Mouse (Mus musculus): Measurements from ENCODE around the gene Abcd4. TPM values are rescaled to one million over a fixed set of nuclear protein-coding genes. Genes with fewer than 3 reads are reported as not detected.
A peak's percentile ranks its signal among the peaks of the same experiment; 100 is the strongest.

Gene Abcd4
- total RNA-seq (2021), result 1 to 10 TPM; 5.2 to 7.1 TPM

DNA sequence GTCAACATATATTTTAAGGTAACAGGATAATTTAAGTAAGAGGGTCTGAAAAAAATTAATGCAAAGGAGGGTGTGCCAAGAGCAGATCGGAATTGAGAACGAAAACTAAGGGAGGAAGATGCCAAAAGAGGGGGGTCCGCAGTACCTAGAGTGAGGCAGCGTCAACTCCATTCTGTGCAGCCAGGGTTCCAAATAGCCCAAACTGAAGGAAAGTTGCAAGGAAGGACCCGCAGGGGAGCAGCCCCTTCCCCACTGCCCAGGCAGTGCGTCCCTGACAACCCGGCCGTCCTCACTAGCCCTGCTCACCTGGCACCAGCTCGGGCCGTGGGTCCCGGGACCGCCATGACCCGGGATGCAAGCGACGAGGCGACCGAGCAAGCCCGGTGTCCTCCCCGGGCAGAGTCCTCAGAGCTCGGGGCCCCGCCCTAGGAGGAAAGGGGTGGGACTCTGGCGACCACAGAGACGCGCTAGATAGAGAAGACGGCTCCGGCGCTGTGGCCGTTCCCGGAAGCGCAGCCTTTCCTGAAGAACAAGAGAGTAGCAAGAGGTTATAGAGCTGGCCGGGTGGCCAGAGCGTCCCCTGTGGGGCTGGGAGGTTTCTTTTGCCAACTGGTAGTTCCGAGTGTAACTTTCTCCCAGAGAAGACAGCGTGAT, at the start of gene Abcd4:
Abcd4 (minus strand) TSS at position 437 of the 654 bp plus-strand sequence.
- peak; percentile 90 to 93 for DNase-seq
- intact Hi-C loops (cut with DNase I), result loop anchor here (10.0 kb wide), 1 partner anchor 358 kb away; the partner anchor contains the start of genes Arel1 and Fcf1

DNA sequence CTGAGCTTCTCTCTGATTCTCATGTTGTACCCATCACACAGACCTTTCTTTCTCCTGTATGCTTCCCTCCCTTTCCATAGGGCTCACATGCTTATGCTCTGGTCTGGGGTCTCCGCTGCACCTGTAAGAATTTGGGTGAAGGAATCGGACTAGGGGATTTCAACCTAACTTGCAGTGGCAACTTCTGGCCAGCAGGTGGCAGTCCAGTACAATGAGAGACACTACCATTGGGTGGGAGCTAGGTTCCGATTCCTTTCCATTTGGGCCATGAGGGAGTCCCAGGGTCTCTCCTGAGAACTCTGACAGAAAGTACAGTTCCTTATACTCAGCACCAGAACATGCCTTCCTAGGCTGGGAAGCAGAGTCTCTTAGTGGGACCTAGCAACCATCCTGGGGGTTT, 36.7 kb upstream of the Abcd4 start:
- intact Hi-C loops (cut with DNase I), result loop anchor here (1.0 kb wide), 1 partner anchor 101 kb away; no protein-coding TSS in a partner anchor
- DNase-seq, result peak; percentile 59 to 76

DNA sequence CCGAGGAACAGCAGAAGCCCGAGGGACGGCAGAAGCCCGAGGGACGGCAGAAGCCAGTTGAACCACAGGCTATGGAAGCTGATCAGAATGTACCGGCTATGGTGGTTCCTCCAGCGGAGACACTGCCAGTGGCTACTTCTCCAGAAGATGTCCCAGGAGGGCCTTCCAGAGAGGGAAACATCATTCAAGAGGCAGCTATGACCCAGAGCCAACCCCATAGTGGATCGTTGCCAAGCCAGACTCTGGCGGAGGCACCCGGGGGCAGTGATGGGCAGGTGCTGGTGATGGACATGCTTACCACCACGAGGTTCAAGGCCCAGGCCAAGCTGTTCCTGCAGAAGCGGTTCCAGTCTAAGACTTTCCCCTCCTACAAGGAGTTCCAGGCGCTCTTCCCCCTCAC, 33.0 kb upstream of the Abcd4 start:
- no peak for DNase-seq
- intact Hi-C loops (cut with DNase I), result no loop called here

DNA sequence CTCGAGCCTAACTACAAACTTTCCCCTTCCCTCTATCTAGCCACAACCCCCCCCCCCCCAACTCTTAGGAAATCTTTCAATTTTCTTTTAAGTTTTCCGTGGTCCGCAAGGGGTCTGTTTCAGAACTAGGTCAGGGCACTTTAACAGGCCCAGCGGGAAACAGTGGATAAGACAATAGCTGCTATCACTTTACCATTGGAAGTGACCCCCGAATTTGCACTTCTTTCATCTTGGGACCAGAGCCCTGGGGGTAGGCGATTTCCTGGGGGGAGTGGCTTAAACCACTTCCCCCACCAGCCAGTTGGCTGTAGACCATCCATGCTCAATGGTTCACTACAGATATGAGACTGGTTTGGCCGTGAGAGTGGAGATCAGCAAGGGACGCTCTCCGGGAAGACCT, 23.4 kb upstream of the Abcd4 start, which contains the start of gene Vrtn:
Vrtn (plus strand) TSS at position 366 of the 400 bp plus-strand sequence.
- DNase-seq, result no peak
- intact Hi-C loops (cut with DNase I), result no loop called here

DNA sequence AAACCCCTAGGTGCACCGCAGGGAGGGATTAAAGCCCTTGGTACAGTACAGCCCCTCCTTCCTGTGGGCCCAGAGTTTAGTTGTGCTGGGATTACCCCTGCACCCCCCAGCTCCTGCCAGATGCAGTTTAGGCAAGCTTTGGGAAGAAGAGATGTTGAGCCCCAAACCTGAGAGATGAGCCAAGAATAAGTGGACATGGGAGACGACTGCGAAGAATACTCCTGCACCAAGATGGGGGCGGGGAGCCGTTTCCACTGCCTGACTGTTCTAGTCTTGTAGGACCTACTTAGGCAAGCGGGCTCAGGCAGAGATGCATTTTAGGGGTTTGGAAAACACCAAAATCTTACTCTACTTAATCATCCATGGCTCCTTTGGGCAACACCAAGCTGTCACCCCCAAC, 23.0 kb upstream of the Abcd4 start:
- intact Hi-C loops (cut with DNase I), result no loop called here

DNA sequence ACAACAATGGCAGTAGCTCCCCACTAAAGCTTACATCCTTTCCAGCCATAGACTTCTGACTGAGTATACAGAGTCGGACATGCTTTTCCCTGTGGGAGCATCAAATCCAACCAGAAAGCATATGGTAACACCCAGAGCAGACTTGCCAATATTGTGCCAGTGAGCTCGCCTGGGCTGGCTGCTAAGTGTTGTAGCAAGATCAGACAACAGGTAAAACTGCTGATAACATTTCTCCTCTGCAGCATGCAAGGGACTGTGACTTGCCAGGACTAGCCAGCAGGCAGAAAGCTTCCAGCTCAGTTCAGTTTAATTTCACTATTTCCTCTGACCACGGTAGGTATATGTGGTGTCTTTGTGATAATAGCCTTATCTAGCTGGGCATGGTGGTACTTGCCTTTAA, 14.7 kb upstream of the Abcd4 start:
- no peak for DNase-seq
- intact Hi-C loops (cut with DNase I), result no loop called here

More for the DNA sequence above, 23.0 kb upstream of the Abcd4 start:
- no peak for DNase-seq

DNA sequence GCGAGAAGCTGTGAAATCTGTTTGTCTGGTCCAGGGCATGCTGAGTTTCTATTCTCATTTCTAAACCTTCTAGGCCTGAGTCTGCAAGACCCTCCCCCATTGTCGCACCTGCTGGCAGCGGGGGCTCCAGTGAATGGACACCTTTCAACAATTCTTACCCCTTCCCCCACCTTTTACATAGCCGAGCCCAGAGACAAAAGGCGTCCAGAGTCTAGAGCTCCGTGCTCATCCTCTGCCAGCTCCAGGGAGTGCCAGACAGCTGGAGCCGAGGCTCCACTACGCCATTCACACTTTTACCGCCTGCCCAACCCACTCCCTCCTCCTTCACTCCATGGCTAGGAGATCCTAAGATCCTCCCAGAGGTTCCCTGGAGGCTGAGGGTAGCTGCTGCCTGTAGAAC, 7.9 kb upstream of the Abcd4 start:
- DNase-seq, result no peak
- intact Hi-C loops (cut with DNase I), result no loop called here

DNA sequence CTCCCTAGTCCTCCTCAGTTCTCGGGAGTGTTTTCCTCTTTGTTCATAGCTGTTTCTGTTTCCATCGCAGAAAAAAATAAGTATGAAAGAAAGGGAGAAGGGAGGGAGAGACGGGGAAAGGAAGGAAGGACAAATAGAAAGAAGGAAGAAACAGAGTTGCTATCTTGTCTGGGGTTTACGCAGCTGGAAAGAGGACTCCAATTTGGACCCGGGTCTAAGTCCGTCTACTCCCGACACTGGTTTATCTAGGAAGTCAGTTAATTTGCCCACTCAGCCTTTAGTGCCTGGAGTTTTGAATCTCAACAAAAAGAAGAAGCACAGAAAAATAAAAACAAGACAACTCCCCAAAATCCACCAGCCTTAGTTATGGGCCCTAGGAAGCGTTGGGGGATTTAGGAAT, 7.4 kb upstream of the Abcd4 start:
- no peak for DNase-seq
- intact Hi-C loops (cut with DNase I), result no loop called here

DNA sequence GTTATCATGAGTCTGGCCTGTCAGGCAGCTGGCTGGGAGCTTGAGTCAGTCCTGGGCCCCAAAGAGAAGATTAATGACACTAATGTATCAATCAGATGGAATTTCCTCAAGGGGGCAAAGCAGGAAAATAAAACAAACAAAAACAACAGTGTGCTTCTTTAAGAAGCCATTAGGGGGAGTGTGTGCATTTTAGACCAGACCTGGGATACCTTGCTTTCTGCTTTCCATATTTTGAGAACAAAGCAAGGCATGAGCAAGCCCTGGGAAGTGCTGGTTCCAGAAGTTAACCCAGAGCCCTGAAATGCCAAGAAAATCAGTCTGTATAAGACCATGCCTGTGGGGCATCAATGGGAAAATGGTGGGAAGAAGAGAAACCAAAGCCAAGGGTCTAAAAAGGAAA, 3.8 kb upstream of the Abcd4 start:
- DNase-seq, result no peak
- intact Hi-C loops (cut with DNase I), result no loop called here

DNA sequence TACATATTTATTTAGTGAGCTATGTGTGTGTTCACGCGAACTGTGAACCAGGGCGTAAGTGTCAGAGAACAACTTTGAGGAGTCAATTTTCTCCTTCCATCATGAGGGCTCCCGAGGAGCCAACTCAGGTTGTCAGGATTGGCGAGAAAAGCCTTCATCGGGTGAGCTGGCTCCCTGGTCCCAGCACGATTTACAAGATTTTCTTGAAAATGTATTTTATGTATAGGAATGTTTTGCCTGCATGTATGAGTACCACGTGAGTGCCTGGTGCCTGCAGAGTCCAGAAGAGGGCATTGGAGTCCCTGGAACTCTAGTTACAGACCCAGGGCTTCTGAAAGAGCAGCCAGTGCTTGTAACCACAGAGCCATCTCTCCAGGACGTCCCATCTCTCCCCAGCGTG, 450 bp upstream of the Abcd4 start:
- intact Hi-C loops (cut with DNase I), result loop anchor here (10.0 kb wide), 1 partner anchor 357 kb away; the partner anchor contains the start of genes Arel1 and Fcf1
- no peak for DNase-seq

DNA sequence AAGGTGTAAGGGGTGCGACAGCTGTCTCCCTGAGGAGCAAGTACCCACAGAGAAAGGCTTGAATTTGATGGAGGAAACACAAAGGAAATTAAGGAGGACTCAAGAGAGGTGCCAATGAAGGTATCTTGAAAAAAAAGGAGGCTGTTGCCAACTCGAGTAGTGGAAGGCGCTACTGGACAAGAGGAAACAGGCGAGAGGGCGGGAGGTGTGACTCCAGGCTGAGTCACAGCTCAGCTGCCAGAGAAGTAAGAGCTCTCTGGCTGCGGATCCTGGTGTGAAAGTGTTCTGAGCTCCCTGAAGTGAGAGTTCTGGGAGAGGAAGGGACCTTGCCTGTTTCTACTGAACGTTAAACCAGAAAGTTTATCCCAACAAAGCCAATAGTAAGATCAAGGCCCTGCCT, 2.7 kb downstream of the Abcd4 start:
- intact Hi-C loops (cut with DNase I), result loop anchor here (10.0 kb wide), 1 partner anchor 360 kb away; the partner anchor contains the start of genes Arel1 and Fcf1
- DNase-seq, result no peak

DNA sequence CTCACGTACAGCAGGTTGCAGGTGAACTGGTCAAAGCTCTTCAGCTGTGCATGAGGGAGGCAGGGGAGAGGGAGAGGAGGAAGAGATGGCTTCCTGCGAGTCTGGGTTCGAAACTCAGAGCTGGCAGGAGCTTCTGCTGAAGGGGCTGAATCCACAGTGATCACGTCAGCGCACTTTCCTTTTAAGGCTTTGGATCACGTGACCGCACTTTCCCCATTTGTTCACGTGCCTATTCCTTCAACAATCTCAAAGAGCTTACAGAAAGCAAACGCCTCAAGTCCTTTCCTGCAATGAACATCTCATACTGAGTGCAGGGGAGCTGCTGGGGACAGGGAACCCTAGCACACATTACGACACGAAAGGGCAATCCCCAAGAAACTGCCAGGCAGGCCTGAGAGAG, 3.2 kb downstream of the Abcd4 start:
- no peak for DNase-seq
- intact Hi-C loops (cut with DNase I), result loop anchor here (10.0 kb wide), 1 partner anchor 361 kb away; the partner anchor contains the start of genes Arel1 and Fcf1

DNA sequence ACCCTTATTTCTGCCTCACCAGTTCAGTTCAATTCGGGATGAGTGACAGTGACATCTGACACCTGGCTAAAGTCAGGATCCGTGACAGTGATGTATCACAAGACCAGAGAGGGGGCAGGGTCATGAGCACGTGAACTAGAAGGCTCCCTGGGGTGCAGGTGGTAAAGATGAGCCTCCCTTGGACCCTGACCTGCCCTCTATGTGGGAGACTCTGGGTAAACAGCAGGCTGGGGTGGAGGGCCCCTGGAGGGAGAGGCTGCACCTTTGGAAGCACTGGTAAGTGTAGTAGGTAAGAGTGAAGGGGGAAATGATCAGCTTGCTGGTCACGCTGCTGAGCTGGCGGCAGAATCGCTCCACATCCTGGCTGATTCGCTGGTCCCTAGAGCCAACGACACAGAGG, 4.7 kb downstream of the Abcd4 start:
- DNase-seq, result no peak
- intact Hi-C loops (cut with DNase I), result loop anchor here (10.0 kb wide), 1 partner anchor 362 kb away; the partner anchor contains the start of genes Arel1 and Fcf1

DNA sequence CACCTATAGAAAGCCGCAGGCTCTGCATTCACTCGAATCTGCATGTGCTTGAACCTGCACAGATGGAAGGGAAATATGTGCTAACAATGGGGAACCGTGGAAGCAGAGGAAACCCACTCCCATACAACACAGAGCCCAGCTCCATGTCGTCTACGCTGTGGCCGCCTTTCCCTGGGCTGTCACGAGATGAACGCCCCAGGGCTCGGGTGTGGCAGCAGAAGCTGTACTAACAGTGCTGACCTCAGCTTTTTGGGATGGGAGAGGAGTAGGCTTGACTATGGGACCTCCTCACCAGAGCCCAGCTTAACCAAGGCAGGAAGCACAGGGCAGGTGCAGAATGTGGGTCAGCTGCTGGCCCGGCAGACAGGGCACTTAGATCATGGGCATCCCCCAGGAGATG, 5.5 kb downstream of the Abcd4 start:
- intact Hi-C loops (cut with DNase I), result loop anchor here (10.0 kb wide), 1 partner anchor 363 kb away; the partner anchor contains the start of genes Arel1 and Fcf1

DNA sequence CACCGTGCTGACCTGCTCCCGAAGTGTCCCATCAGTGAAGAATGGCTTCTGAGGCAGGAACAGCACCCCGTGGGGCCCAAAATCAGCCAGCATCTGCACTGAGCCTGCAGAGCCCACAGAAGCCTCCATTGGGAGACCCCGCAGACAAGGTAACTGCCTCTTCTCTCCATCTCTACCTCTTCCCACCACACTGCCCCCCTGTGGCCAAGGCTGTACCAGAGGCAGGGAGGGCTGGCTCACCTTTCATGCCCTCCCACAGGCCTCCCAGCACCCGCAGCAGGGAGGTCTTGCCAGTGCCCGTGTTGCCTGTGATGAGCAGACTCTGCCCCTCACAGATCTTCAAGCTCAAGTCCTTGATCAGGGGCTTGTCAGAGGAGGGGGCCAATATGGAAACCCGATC, 11.4 kb downstream of the Abcd4 start:
- intact Hi-C loops (cut with DNase I), result no loop called here

More for the DNA sequence above, 5.5 kb downstream of the Abcd4 start:
- no peak for DNase-seq

DNA sequence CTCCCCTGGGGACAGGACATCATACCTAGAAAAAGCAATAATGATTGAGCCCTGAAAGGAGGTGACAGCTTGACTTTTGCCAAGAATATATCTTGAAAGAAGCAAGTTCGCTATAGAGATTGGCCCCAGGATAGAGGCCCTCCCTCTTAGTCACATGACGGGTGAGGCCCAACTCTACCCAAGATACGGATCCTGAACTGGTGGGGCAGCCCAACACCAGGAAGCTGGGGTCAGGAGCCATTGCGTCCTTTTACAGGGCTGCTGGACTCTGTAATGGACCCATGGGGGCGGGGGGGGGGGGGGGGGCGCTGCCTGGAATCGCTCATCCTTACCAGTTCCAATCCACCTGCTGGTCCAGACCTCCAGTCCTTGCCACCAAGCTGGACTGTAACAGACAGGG, 13.2 kb downstream of the Abcd4 start:
- DNase-seq, result no peak
- intact Hi-C loops (cut with DNase I), result no loop called here

More for the DNA sequence above, 11.4 kb downstream of the Abcd4 start:
- DNase-seq, result no peak

DNA sequence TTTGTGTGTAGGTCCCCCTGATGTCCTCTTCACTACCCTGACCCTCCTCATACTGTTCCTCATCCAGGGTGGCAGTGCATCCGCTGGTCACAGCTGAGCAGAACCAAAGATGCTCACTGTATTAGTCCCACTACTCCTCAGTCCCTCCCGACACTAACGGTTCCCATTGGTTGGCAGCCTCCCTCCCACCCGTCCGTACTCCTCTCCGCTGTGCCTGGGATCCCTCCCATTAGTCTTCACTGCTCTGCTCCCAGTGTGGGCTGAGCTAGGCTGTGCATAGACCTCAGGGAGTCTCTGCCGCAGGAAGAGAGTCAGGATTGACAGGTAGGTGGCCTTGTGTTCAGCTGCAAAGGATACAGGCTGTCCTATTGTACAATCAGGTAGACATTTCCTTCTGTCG, 18.9 kb downstream of the Abcd4 start:
- intact Hi-C loops (cut with DNase I), result no loop called here
- no peak for DNase-seq

DNA sequence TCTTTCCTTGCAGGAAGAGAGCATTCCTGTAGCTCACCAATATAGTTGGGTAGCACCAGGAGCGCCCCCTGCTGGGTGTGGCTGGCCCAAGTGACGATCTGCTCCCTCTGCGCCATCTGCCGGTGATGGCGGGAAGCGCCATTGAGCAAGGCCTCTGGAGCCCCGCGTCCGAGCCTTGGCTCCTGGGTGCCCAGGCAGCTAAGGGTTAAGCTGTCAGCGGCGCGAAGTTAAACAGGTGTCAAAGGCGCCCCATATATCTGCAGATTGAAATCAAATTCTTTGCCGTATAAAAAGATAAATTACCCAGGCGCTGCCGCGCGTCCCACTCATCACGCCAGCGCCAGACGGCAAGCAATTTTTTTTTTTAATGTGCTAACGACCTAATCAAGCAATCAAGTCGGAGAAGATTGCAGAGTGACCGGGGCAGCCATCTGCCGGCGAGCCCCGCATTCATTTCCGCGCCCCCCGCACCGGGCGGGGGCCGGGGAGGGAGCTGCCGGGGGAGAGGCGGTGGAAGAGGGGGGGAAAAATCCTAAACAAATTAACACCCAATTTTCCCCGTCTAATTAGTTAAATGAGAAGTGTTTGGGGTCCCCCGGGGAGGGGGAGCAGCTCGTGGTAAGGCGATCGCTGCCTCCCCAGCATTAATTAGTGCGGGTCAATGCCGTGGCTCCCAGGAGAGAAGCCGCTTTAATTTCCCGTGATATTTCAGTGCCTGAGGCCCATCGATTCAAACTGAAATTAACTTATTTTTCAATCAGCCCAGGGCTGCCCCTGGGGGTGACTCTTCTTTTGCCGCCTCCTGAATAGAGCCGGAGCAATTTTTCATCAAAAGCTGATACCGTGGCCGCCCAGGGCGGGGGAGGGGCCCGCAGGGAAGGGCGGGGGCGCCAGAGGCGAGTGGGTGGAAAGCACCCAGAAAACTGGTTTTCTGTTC, 27.1 kb downstream of the Abcd4 start:
- intact Hi-C loops (cut with DNase I), result loop anchor here (1.0 to 5.0 kb wide), 2 partner anchors 43 to 121 kb away; no protein-coding TSS in a partner anchor
- peak; percentile 92 to 97 for DNase-seq

DNA sequence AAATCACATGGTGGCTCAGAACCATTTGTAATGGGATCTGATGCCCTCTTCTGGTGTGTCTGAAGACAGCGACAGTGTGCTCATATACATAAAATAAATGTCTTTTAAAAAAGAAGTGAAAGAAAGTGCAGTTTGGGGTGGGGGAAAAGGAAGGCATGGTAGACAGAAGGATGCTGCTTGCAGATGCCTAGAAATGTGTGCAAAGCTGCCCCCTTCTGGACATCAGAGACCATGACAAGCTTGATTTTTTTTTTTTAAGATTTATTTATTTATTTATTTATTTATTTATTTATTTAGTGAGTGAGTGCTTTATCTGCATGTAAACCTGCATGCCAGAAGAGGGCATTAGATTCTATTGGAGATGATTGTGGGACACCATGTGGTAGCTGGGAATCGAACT, 35.9 kb downstream of the Abcd4 start:
- no peak for DNase-seq
- intact Hi-C loops (cut with DNase I), result no loop called here

DNA sequence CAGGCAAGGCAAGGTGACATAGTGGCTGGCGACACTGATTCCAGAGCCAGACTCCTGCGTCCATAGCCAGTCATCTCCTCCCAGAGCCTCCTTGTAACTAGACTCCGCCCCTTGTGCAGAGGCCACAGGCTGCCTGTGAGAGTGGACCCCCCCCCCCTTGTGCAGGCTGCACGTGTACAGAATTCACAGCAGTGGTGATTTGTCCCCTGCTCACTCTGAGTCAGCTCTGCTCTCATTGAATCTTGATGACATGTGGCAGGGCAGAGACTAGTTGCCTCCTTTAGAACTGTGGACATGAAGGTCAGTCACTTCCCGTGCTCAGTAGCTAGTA, 38.8 kb downstream of the Abcd4 start:
- intact Hi-C loops (cut with DNase I), result no loop called here
- DNase-seq, result no peak

DNA sequence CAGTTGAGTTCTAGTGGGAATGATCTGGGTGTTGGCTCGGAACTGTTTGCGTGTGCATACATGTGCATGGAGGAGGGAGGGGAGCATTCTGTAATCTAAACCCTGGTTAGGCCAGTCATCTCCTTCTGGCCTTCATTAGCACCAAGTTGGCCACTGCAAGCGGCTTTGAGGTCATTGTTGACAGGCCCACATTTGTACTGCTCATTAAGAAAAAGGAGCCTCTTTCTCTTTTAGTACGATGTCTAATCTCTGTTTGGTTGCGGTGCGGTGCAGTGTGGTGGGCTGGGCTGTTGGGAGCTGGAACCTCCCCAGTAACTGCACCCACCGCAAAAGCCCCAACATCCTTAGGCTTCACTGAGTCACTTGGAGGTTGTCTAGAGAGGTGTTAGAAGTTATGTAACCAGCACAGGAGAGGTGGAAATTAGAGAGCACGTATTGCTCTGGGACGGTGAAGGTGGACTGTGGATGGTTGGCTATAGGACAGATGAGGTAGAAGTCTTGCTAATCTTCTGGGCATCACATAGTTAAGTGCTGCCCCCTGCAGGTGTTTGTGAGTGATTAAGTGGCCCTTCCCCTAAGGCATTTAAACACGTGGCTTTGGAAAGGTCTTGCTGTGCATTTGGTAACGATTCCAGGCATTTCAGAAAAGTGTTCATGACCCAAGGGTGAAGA, 39.3 kb downstream of the Abcd4 start:
- intact Hi-C loops (cut with DNase I), result no loop called here
- DNase-seq, result no peak

Measured in heart, postnatal 36 days (tissue).